Mouse (Mus musculus) CH12.LX (cell line): ENCODE data around the gene Tle2. TPM values are rescaled to one million over a fixed set of nuclear protein-coding genes. Genes with fewer than 3 reads are reported as not detected.
A peak's percentile ranks its signal among the peaks of the same experiment; 100 is the strongest.

ENCODE experiments used
- DNase-seq: peaks from one replicate; pipeline ENCODE4 v3.0.0-alpha.2; 2013; ENCODE audit errors: extremely low read depth
- H3K27ac ChIP-seq: 2 replicates; pipeline ENCODE4 v1.5.1; 2012; ENCODE audit warnings: low read depth, mild to moderate bottlenecking, control low read depth, moderate library complexity; ENCODE audit not compliant: insufficient read depth
- H3K27me3 ChIP-seq: replicated peaks from 2 replicates; pipeline ENCODE3; 2012; ENCODE audit warnings: inconsistent platforms
- H3K36me3 ChIP-seq, 2 experiments: replicated peaks in 1 of 2; 2 replicates each; pipeline versions ENCODE3 to v1.6.1; 2012; ENCODE audit warnings: inconsistent platforms in 1 of 2, low read length in 1 of 2, mild to moderate bottlenecking in 1 of 2, mixed read lengths in 1 of 2, moderate library complexity in 1 of 2; ENCODE audit not compliant: control insufficient read depth in 1 of 2, insufficient read depth in 1 of 2
- H3K4me1 ChIP-seq, 2 experiments: 2 replicates each; pipeline ENCODE4 v1.6.1; 2012; ENCODE audit warnings: inconsistent platforms in 1 of 2, moderate library complexity in 1 of 2; ENCODE audit not compliant: insufficient read depth in 2 of 2, control insufficient read depth in 1 of 2
- H3K4me2 ChIP-seq: 2 replicates; pipeline ENCODE4 v1.6.1; 2012; ENCODE audit warnings: low read depth, mild to moderate bottlenecking, control low read depth; ENCODE audit not compliant: poor library complexity, insufficient read depth, severe bottlenecking
- H3K4me3 ChIP-seq, 3 experiments: fragments of 150-350 bp in 1 of 3; sonication (generic) in 1 of 3; replicated peaks in 1 of 3; 2 replicates each; pipeline versions ENCODE3 to v1.5.1; 2011 to 2012; ENCODE audit warnings: low read depth in 2 of 3, low read length in 2 of 3, mild to moderate bottlenecking in 2 of 3, moderate library complexity in 2 of 3, control low read depth in 1 of 3, improper control_type of control experiment in 1 of 3, inconsistent platforms in 1 of 3, mixed read lengths in 1 of 3; ENCODE audit not compliant: poor library complexity in 1 of 3
- H3K79me2 ChIP-seq: replicated peaks from 2 replicates; pipeline ENCODE4 v1.6.1; 2012; ENCODE audit warnings: mild to moderate bottlenecking, moderate library complexity; ENCODE audit not compliant: control insufficient read depth, poor library complexity, insufficient read depth, severe bottlenecking; ENCODE audit errors: extremely low read depth
- H3K9ac ChIP-seq: 2 replicates; pipeline ENCODE4 v1.6.1; 2012; ENCODE audit warnings: low read depth, mild to moderate bottlenecking, control low read depth, moderate library complexity; ENCODE audit not compliant: insufficient read depth
- H3K9me3 ChIP-seq: replicated peaks from 2 replicates; pipeline ENCODE3; 2012; ENCODE audit warnings: low read length, inconsistent platforms, mixed read lengths
- BHLHE40 ChIP-seq: IDR thresholded peaks from 2 replicates; pipeline ENCODE4 v1.6.1; 2011; ENCODE audit warnings: mild to moderate bottlenecking, low read depth, low read length, improper control_type of control experiment
- CHD1 ChIP-seq: IDR thresholded peaks from 2 replicates; pipeline ENCODE4 v1.6.1; 2012; ENCODE audit warnings: low read depth, low read length, improper control_type of control experiment, inconsistent platforms
- CHD2 ChIP-seq: IDR thresholded peaks from 2 replicates; pipeline ENCODE4 v1.6.1; 2011; ENCODE audit warnings: low read length, improper control_type of control experiment
- CTCF ChIP-seq, 2 experiments: IDR thresholded peaks in 1 of 2; conservative IDR thresholded peaks in 1 of 2; 2 replicates each; pipeline ENCODE4 v1.5.1; 2011 to 2012; ENCODE audit warnings: low read depth in 2 of 2, low read length in 2 of 2, improper control_type of control experiment in 1 of 2, inconsistent platforms in 1 of 2, mild to moderate bottlenecking in 1 of 2, moderate library complexity in 1 of 2
- E2F4 ChIP-seq: IDR thresholded peaks from 2 replicates; pipeline ENCODE4 v1.6.1; 2011; ENCODE audit warnings: low read depth, low read length, improper control_type of control experiment; ENCODE audit not compliant: insufficient replicate concordance
- ELF1 ChIP-seq: IDR thresholded peaks from 2 replicates; pipeline ENCODE4 v1.6.1; 2014; ENCODE audit warnings: low read depth, mild to moderate bottlenecking, inconsistent platforms, low read length, improper control_type of control experiment
- EP300 ChIP-seq: IDR thresholded peaks from 2 replicates; pipeline ENCODE4 v1.6.1; 2011; ENCODE audit warnings: low read length, improper control_type of control experiment
- ETS1 ChIP-seq: conservative IDR thresholded peaks from 2 replicates; pipeline ENCODE4 v1.6.1; 2012; ENCODE audit warnings: low read depth, mild to moderate bottlenecking, inconsistent platforms, low read length, improper control_type of control experiment, moderate library complexity
- GABPA ChIP-seq: IDR thresholded peaks from 2 replicates; pipeline ENCODE4 v1.6.1; 2012; ENCODE audit warnings: low read depth, low read length, improper control_type of control experiment, inconsistent platforms; ENCODE audit not compliant: insufficient replicate concordance
- HCFC1 ChIP-seq: IDR thresholded peaks from 2 replicates; pipeline ENCODE4 v1.6.1; 2012; ENCODE audit warnings: low read depth, mild to moderate bottlenecking, inconsistent platforms, low read length, improper control_type of control experiment
- IRF4 ChIP-seq: IDR thresholded peaks from 2 replicates; pipeline ENCODE4 v1.6.1; 2014; ENCODE audit warnings: low read depth, mild to moderate bottlenecking, inconsistent platforms, low read length, improper control_type of control experiment
- JUN ChIP-seq: IDR thresholded peaks from 2 replicates; pipeline ENCODE4 v1.6.1; 2011; ENCODE audit warnings: low read depth, mild to moderate bottlenecking, low read length, improper control_type of control experiment, moderate library complexity; ENCODE audit not compliant: insufficient read depth
- JUND ChIP-seq: conservative IDR thresholded peaks from 2 replicates; pipeline ENCODE4 v1.6.1; 2011; ENCODE audit warnings: low read depth, low read length, improper control_type of control experiment
- KAT2A ChIP-seq: IDR thresholded peaks from 2 replicates; pipeline ENCODE4 v1.6.1; 2012; ENCODE audit warnings: low read length, improper control_type of control experiment, inconsistent platforms; ENCODE audit not compliant: insufficient replicate concordance
- MAFK ChIP-seq: IDR thresholded peaks from 2 replicates; pipeline ENCODE4 v1.6.1; 2011; ENCODE audit warnings: low read length, improper control_type of control experiment; ENCODE audit not compliant: insufficient replicate concordance
- MAX ChIP-seq: IDR thresholded peaks from 2 replicates; pipeline ENCODE4 v1.6.1; 2011; ENCODE audit warnings: low read length, improper control_type of control experiment
- MAZ ChIP-seq: IDR thresholded peaks from 2 replicates; pipeline ENCODE4 v1.6.1; 2012; ENCODE audit warnings: low read depth, mild to moderate bottlenecking, inconsistent platforms, low read length, improper control_type of control experiment, moderate library complexity
- MEF2A ChIP-seq: IDR thresholded peaks from 2 replicates; pipeline ENCODE4 v1.6.1; 2014; ENCODE audit warnings: low read depth, mild to moderate bottlenecking, inconsistent platforms, low read length, improper control_type of control experiment, borderline replicate concordance
- MXI1 ChIP-seq: IDR thresholded peaks from 2 replicates; pipeline ENCODE4 v1.6.1; 2011; ENCODE audit warnings: mild to moderate bottlenecking, low read depth, low read length, improper control_type of control experiment
- MYC ChIP-seq: IDR thresholded peaks from 2 replicates; pipeline ENCODE4 v1.6.1; 2011; ENCODE audit warnings: low read depth, mild to moderate bottlenecking, improper control_type of control experiment, low read length
- NELFE ChIP-seq: IDR thresholded peaks from 2 replicates; pipeline ENCODE4 v1.6.1; 2011; ENCODE audit warnings: low read depth, low read length, improper control_type of control experiment
- NRF1 ChIP-seq: IDR thresholded peaks from 2 replicates; pipeline ENCODE4 v1.6.1; 2014; ENCODE audit warnings: low read depth, mild to moderate bottlenecking, inconsistent platforms, low read length, improper control_type of control experiment, moderate library complexity
- PAX5 ChIP-seq: IDR thresholded peaks from 2 replicates; pipeline ENCODE4 v1.6.1; 2012; ENCODE audit warnings: low read length, inconsistent platforms, mixed read lengths
- POLR2A ChIP-seq: IDR thresholded peaks from 2 replicates; pipeline ENCODE4 v1.6.1; 2011; ENCODE audit warnings: low read depth, mild to moderate bottlenecking, improper control_type of control experiment, low read length
- POLR2AphosphoS2 ChIP-seq: IDR thresholded peaks from 2 replicates; pipeline ENCODE4 v1.6.1; 2011; ENCODE audit warnings: low read depth, low read length, improper control_type of control experiment
- RAD21 ChIP-seq: IDR thresholded peaks from 2 replicates; pipeline ENCODE4 v1.6.1; 2011; ENCODE audit warnings: low read depth, mild to moderate bottlenecking, low read length, improper control_type of control experiment, moderate library complexity
- RCOR1 ChIP-seq: conservative IDR thresholded peaks from 2 replicates; pipeline ENCODE4 v1.6.1; 2012; ENCODE audit warnings: low read depth, mild to moderate bottlenecking, inconsistent platforms, low read length, improper control_type of control experiment
- SIN3A ChIP-seq: IDR thresholded peaks from 2 replicates; pipeline ENCODE4 v1.6.1; 2012; ENCODE audit warnings: low read length, improper control_type of control experiment, inconsistent platforms
- SMC3 ChIP-seq: IDR thresholded peaks from 2 replicates; pipeline ENCODE4 v1.6.1; 2011; ENCODE audit warnings: low read depth, low read length, improper control_type of control experiment
- TBP ChIP-seq: conservative IDR thresholded peaks from 2 replicates; pipeline ENCODE4 v1.6.1; 2011; ENCODE audit warnings: low read depth, low read length, improper control_type of control experiment
- TCF12 ChIP-seq: IDR thresholded peaks from 2 replicates; pipeline ENCODE4 v1.6.1; 2014; ENCODE audit warnings: low read depth, mild to moderate bottlenecking, inconsistent platforms, low read length, improper control_type of control experiment
- UBTF ChIP-seq: IDR thresholded peaks from 2 replicates; pipeline ENCODE4 v1.6.1; 2012; ENCODE audit warnings: low read depth, mild to moderate bottlenecking, inconsistent platforms, low read length, improper control_type of control experiment, moderate library complexity
- USF1 ChIP-seq: IDR thresholded peaks from 2 replicates; pipeline ENCODE4 v1.6.1; 2014; ENCODE audit warnings: low read depth, mild to moderate bottlenecking, inconsistent platforms, low read length, improper control_type of control experiment
- USF2 ChIP-seq: conservative IDR thresholded peaks from 2 replicates; pipeline ENCODE4 v1.6.1; 2011; ENCODE audit warnings: low read depth, low read length, improper control_type of control experiment
- ZC3H11A ChIP-seq: IDR thresholded peaks from 2 replicates; pipeline ENCODE4 v1.6.1; 2012; ENCODE audit warnings: low read depth, mild to moderate bottlenecking, inconsistent platforms, low read length, improper control_type of control experiment
- ZKSCAN1 ChIP-seq: IDR thresholded peaks from 2 replicates; pipeline ENCODE4 v1.6.1; 2012; ENCODE audit warnings: low read depth, inconsistent platforms, low read length, improper control_type of control experiment, borderline replicate concordance
- ZMIZ1 ChIP-seq: IDR thresholded peaks from 2 replicates; pipeline ENCODE4 v1.6.1; 2012; ENCODE audit warnings: low read depth, mild to moderate bottlenecking, inconsistent platforms, low read length, improper control_type of control experiment
- ZNF384 ChIP-seq: IDR thresholded peaks from 2 replicates; pipeline ENCODE4 v1.6.1; 2012; ENCODE audit warnings: low read depth, low read length, improper control_type of control experiment, inconsistent platforms
- dilution Hi-C: fragments of 300-500 bp; cut with MboI; formaldehyde crosslinking; loops from 2 replicates; pipeline ENCODE4 v1.14.3; 2020; ENCODE audit warnings: low sequenced_read_pairs; ENCODE audit not compliant: extremely low pct_unique_long_range_greater_than_20kb, extremely low pct_ligation_motif_present
- in situ Hi-C: fragments of 300-500 bp; cut with MboI; formaldehyde crosslinking; loops from 3 replicates; pipeline ENCODE4 v1.14.3; 2019; ENCODE audit warnings: low sequenced_read_pairs, low pct_ligation_motif_present, low pct_unique_long_range_greater_than_20kb, mixed read lengths
- polyA plus RNA-seq: library from polyadenylated mRNA; unstranded; fragments of >175 nt; gene quantifications from 2 replicates; pipeline ENCODE4 v1.2.1, GENCODE M21; 2012; ENCODE audit warnings: low read depth; ENCODE audit not compliant: insufficient read length
- total RNA-seq, 2 experiments: library from RNA; depleted of rRNA; stranded (reverse); fragments of 300-350 nt in 1 of 2; fragments of >200 nt in 1 of 2; gene quantifications; 2 replicates each; pipeline ENCODE4 v1.2.3; 2012 to 2014

The Tle2 gene
- total and polyA plus RNA-seq, 3 experiments, result 0.29 to 0.30 TPM; not detected in 1

DNA sequence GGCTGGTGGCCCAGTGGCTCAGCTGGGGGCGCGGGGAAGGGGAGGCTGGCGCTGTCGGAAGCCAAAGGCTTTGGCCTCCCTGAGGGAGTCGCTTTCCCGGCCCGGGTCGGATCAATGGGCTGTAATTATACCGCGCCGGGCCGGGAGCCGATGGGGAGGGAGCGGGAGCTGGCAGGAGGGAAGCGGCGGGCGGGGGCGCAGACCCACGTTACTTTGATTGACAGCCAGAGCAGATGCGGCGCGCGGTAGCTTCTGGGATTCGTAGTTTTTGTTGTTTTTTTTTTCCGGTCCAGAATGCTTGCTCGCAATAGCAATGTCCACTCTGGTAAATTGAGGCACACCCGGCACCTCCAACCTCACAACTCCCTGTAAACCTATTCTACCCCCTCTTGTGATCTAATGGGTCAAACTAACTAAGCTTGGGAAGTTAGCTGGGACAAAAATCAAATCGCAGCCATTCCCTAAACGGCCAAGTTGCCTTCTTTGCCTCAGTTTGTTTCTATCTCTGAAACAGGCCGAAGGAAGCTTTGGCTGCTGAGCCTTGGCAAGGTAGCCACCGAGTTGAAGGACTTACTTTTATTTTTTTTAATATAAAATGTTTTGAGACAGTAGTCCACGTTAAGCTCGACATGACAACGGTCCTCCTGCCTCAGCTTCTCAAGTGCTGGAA lies 3.4 kb upstream of the Tle2 start:
- TF ChIP-seq MXI1, result no peak; the same call in 1 of the 2 replicates
- no peak for TF ChIP-seq MYC
- 0 out of 2 replicates have a peak, but pooled peaks have one; percentile 26 for TF ChIP-seq NRF1
- no peak for TF ChIP-seq MEF2A
- no peak for TF ChIP-seq EP300
- peak; percentile 96 for TF ChIP-seq HCFC1
- TF ChIP-seq MAX, result 0 out of 2 replicates have a peak, but pooled peaks have one; percentile 6
- TF ChIP-seq CHD1, result no peak
- no peak for TF ChIP-seq POLR2AphosphoS2
- no peak for TF ChIP-seq CHD2
- TF ChIP-seq RCOR1, result no peak
- no peak for TF ChIP-seq MAFK
- no peak for TF ChIP-seq ZMIZ1
- TF ChIP-seq SMC3, result no peak
- no peak for TF ChIP-seq PAX5
- no peak for TF ChIP-seq ETS1
- TF ChIP-seq SIN3A, result no peak
- no peak for TF ChIP-seq TBP
- peak; percentile 24; the same call in 1 of the 2 replicates for TF ChIP-seq IRF4
- TF ChIP-seq NELFE, result no peak
- TF ChIP-seq ZKSCAN1, result no peak
- no peak for TF ChIP-seq POLR2A
- no peak for TF ChIP-seq MAZ
- TF ChIP-seq JUN, result no peak
- no peak for TF ChIP-seq RAD21
- TF ChIP-seq ZC3H11A, result no peak
- no peak for TF ChIP-seq CTCF (conservative IDR thresholded peaks at IDR 0.05 in 1 of 2, IDR thresholded peaks at IDR 0.05 in 1 of 2; ENCODE audit: low read depth in 2 of 2, low read length in 2 of 2)
- no peak for TF ChIP-seq UBTF
- no peak; the same call in 1 of the 2 replicates for TF ChIP-seq GABPA
- TF ChIP-seq JUND, result no peak
- peak; percentile 56; the same call in 1 of the 2 replicates for TF ChIP-seq ELF1
- no peak for TF ChIP-seq USF1
- TF ChIP-seq USF2, result no peak
- peak; percentile 86 for TF ChIP-seq ZNF384
- TF ChIP-seq E2F4, result no peak
- TF ChIP-seq BHLHE40, result peak; percentile 61
- TF ChIP-seq KAT2A, result peak; percentile 87; the same call in 1 of the 2 replicates
- no peak for TF ChIP-seq TCF12
- dilution Hi-C loops (no loop called here), in situ Hi-C loops (no loop called here)
- Histone ChIP-seq H3K9me3 (peaks cover 7% of the 10 kb centered on the region), H3K4me1 (peaks cover 2 to 9% of the 10 kb centered on the region in 2 experiments; a peak in 2 of 4 replicates), H3K79me2 (no peaks in the 10 kb centered on the region), H3K4me3 (peak overlapping the region; percentile 42 to 61 (median 57)), H3K27ac (no peak overlapping the region), H3K4me2 (peak overlapping the region; percentile 94), H3K9ac (peak overlapping the region; percentile 49), H3K36me3 (peaks cover 0 to 3% of the 10 kb centered on the region in 2 experiments), H3K27me3 (peaks cover 97% of the 10 kb centered on the region)
- peak; percentile 72 for DNase-seq
